Mouse (Mus musculus) brain, embryonic 14.5 days (tissue): ENCODE measurements around the gene Mslnl.

ENCODE experiments used
- CTCF ChIP-seq: fragments of 200-500 bp; IDR thresholded peaks from 2 replicates; pipeline ENCODE4 v1.5.1; 2012; ENCODE audit warnings: inconsistent platforms, mild to moderate bottlenecking, moderate library complexity, borderline replicate concordance; ENCODE audit not compliant: insufficient read depth, insufficient read length; ENCODE audit errors: extremely low read depth
- POLR2A ChIP-seq: fragments of 200-500 bp; IDR thresholded peaks from 2 replicates; pipeline ENCODE4 v1.6.1; 2012; ENCODE audit warnings: mild to moderate bottlenecking, inconsistent platforms, borderline replicate concordance; ENCODE audit not compliant: poor library complexity, insufficient read depth, insufficient read length, severe bottlenecking; ENCODE audit errors: extremely low read depth

GRCm38 (mm10) chr17:25686323-25686722 is 49.5 kb upstream of the Mslnl start:
- TF ChIP-seq POLR2A: no peak
- TF ChIP-seq CTCF: peak; percentile 55
